In the genomic region with DNA sequence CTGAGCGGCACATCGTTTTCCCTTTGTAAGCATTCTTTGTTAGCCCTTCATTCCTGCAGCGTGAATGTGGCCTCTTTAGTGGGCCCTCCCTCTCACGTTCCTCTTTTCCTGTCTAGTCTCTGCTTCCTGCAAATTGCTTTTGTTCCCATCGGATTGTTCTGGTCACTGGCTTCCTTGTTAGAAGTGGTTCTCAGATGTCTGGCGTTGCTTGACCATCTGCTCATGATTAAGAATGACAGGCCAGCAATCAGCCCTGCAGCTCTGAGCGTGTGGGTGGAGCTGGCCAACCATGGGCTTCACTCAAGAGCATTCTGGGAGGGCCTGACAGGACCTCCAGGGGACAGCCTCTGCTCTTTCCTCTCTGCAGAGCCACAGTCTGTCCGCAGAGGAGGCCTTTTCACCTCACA, we compare ENCODE assay signal across 8 mouse cellular contexts.
DNase-seq lines count a peak whose midpoint lies in the region; ATAC-seq and TF ChIP-seq lines count a peak whose summit lies in the region.

No protein-coding gene starts in this region.

- H3K27me3 ChIP-seq in kidney, postnatal 0 days (ENCODE audit: insufficient read depth, low read length): no peaks in the 10 kb centered on the region
- no peaks in the 10 kb centered on the region for H3K27me3 ChIP-seq in kidney, adult 2 months (replicated peaks; ENCODE audit: control insufficient read depth, insufficient read depth, low read length)
- no peaks in the 10 kb centered on the region for H3K27me3 ChIP-seq in heart, postnatal 0 days (ENCODE audit: control insufficient read depth, insufficient read depth, low read length)
- H3K27me3 ChIP-seq in midbrain, embryonic 16.5 days (ENCODE audit: control insufficient read depth, insufficient read depth, low read depth, low read length): no peaks in the 10 kb centered on the region

- no peak overlapping the region for H3K4me3 ChIP-seq in kidney, postnatal 0 days (replicated peaks; ENCODE audit: low read depth, low read length)
- no peak overlapping the region for H3K4me3 ChIP-seq in kidney, adult 2 months (ENCODE audit: insufficient read depth, low read depth, low read length)
- no peak overlapping the region for H3K4me3 ChIP-seq in heart, postnatal 0 days (ENCODE audit: low read depth, low read length)
- H3K4me3 ChIP-seq in midbrain, embryonic 16.5 days (ENCODE audit: low read depth, low read length): no peak overlapping the region

- no peak for TF ChIP-seq POLR2A in kidney, adult 2 months (IDR thresholded peaks at IDR 0.05; ENCODE audit: low read depth, low read length)

- peak; percentile 74 for DNase-seq in kidney, postnatal 0 days (ENCODE audit: low spot score)
- no peak for DNase-seq in kidney, adult 2 months
- peak; percentile 64 to 74 for DNase-seq in cerebellum, postnatal 10 days
- peak; percentile 17 for DNase-seq in heart, postnatal 0 days (ENCODE audit: low spot score)
- no peak for DNase-seq in right cerebral cortex, postnatal 25 days
- no peak for DNase-seq in liver

- H3K27ac ChIP-seq in kidney, postnatal 0 days: no peak overlapping the region
- no peak overlapping the region for H3K27ac ChIP-seq in kidney, adult 2 months (ENCODE audit: insufficient read depth, low read depth, low read length)
- no peak overlapping the region for H3K27ac ChIP-seq in heart, postnatal 0 days (ENCODE audit: low read depth)
- H3K27ac ChIP-seq in midbrain, embryonic 16.5 days (ENCODE audit: low read length): peak overlapping the region; percentile 73

- 8% methylated on average over 8 of the region's 8 CpGs for WGBS in kidney, postnatal 0 days
- WGBS in kidney, adult 2 months: 28% methylated on average over 8 of the region's 8 CpGs
- 16% methylated on average over 8 of the region's 8 CpGs for WGBS in heart, postnatal 0 days
- WGBS in midbrain, embryonic 16.5 days: 4% methylated on average over 8 of the region's 8 CpGs

- H3K4me2 ChIP-seq in kidney, postnatal 0 days (ENCODE audit: low read length): no peak overlapping the region
- H3K4me2 ChIP-seq in heart, postnatal 0 days (ENCODE audit: low read depth, low read length): no peak overlapping the region
- H3K4me2 ChIP-seq in midbrain, embryonic 16.5 days (ENCODE audit: low read length): no peak overlapping the region

- no peak for TF ChIP-seq EP300 in heart, postnatal 0 days (IDR thresholded peaks at IDR 0.05; ENCODE audit: low read depth)

- no peak overlapping the region for H3K9ac ChIP-seq in kidney, postnatal 0 days (ENCODE audit: low read depth, low read length)
- no peak overlapping the region for H3K9ac ChIP-seq in heart, postnatal 0 days (replicated peaks; ENCODE audit: low read depth, low read length)
- H3K9ac ChIP-seq in midbrain, embryonic 16.5 days (ENCODE audit: low read depth, low read length): peak overlapping the region; percentile 26; the same call in 1 of the 2 replicates

- TF ChIP-seq CTCF in kidney, postnatal 0 days (IDR thresholded peaks at IDR 0.05; ENCODE audit: low read depth): no peak
- TF ChIP-seq CTCF in kidney, adult 2 months (conservative IDR thresholded peaks at IDR 0.05; ENCODE audit: insufficient read depth, insufficient read length, low read depth, low read length): no peak
- TF ChIP-seq CTCF in heart, postnatal 0 days (IDR thresholded peaks at IDR 0.05; ENCODE audit: low read depth): no peak

- no peaks in the 10 kb centered on the region for H3K36me3 ChIP-seq in kidney, postnatal 0 days (ENCODE audit: insufficient read depth, low read length)
- no peaks in the 10 kb centered on the region for H3K36me3 ChIP-seq in kidney, adult 2 months (ENCODE audit: control insufficient read depth, insufficient read depth, low read length)
- H3K36me3 ChIP-seq in heart, postnatal 0 days (replicated peaks; ENCODE audit: control insufficient read depth, insufficient read depth, low read length): no peaks in the 10 kb centered on the region
- H3K36me3 ChIP-seq in midbrain, embryonic 16.5 days (ENCODE audit: control insufficient read depth, insufficient read depth, low read length): no peaks in the 10 kb centered on the region

- no peak for ATAC-seq in kidney, postnatal 0 days (replicated peaks; ENCODE audit: low FRiP score, low read depth)
- peak; percentile 20; the same call in 1 of the 2 replicates for ATAC-seq in heart, postnatal 0 days (ENCODE audit: insufficient read depth, low read depth)
- ATAC-seq in midbrain, embryonic 16.5 days: peak; percentile 64; the same call in 1 of the 2 replicates
- ATAC-seq in megakaryocyte progenitor cell, adult 5-6 weeks (replicated peaks; ENCODE audit: poor library complexity): no peak

- H3K9me3 ChIP-seq in kidney, postnatal 0 days (replicated peaks; ENCODE audit: low read length): no peaks in the 10 kb centered on the region
- H3K9me3 ChIP-seq in heart, postnatal 0 days (replicated peaks; ENCODE audit: control insufficient read depth, low read length): no peaks in the 10 kb centered on the region
- H3K9me3 ChIP-seq in midbrain, embryonic 16.5 days (replicated peaks; ENCODE audit: control insufficient read depth, low read length, poor library complexity, severe bottlenecking): no peaks in the 10 kb centered on the region

- no peaks in the 10 kb centered on the region for H3K4me1 ChIP-seq in kidney, postnatal 0 days (replicated peaks; ENCODE audit: insufficient read depth, low read length)
- H3K4me1 ChIP-seq in kidney, adult 2 months (ENCODE audit: control insufficient read depth, insufficient read depth, low read length): no peaks in the 10 kb centered on the region
- no peaks in the 10 kb centered on the region for H3K4me1 ChIP-seq in heart, postnatal 0 days (ENCODE audit: control insufficient read depth, insufficient read depth)
- peaks cover 17% of the 10 kb centered on the region for H3K4me1 ChIP-seq in midbrain, embryonic 16.5 days (ENCODE audit: control insufficient read depth, insufficient read depth, low read length)

Comparison
In these comparisons a context has a peak if more than half of its experiments do, and no peak if none do; other contexts are left out.
1. DNase-seq: peak in kidney, postnatal 0 days (single experiment), cerebellum, postnatal 10 days (2 of 2) and heart, postnatal 0 days (single experiment); none in kidney, adult 2 months (single experiment), right cerebral cortex, postnatal 25 days (single experiment) and liver (single experiment).
2. ATAC-seq: peak in heart, postnatal 0 days (single experiment) and midbrain, embryonic 16.5 days (single experiment); none in kidney, postnatal 0 days (single experiment) and megakaryocyte progenitor cell, adult 5-6 weeks (single experiment).